Mouse (Mus musculus): Measurements from ENCODE around the gene Gcgr.

The Gcgr gene

GRCm38 (mm10) chr11:120583937-120584336 is 53.4 kb downstream of the Gcgr start:
- DNase-seq (ENCODE audit: extremely low spot score, low spot score): no peak

GRCm38 (mm10) chr11:120588531-120588930 is 58.0 kb downstream of the Gcgr start:
- DNase-seq (ENCODE audit: extremely low spot score, low spot score): no peak

Measured in neural tube, embryonic 10.5 days (tissue).